Mouse (Mus musculus): ENCODE results near the gene Clec4d. TPM values are rescaled to one million over a fixed set of nuclear protein-coding genes. Genes with fewer than 3 reads are reported as not detected.
"Not testable (repeated sequence)": the region's sequence is repeated elsewhere in the genome, so short reads cannot be mapped to it uniquely, and the experiment has no call there.

Clec4d gene
- polyA plus RNA-seq, 1 experiment from 2014 or later = 0.59 TPM

DNA sequence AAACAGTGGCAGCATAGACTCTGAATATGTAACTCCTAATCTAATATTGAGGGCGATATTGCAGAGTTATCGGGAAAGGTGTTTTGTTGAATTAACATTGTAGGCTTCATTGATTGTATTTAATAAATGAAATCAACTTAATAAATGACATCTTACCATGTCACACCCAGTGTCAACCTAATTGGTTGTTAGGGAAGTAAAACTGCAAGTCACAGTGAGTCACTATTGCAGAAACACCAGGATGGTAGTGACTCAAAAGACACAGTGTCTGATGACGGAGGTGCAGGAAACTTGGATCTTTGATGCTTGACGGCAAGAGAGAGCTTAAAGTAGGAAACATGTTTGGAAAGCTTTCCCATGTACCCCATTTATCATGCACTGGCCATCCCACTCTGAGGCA lies 3.9 kb downstream of the Clec4d start:
- no peaks in the 10 kb centered on the region for H3K9me3 ChIP-seq
- no peaks in the 10 kb centered on the region for H3K27me3 ChIP-seq (replicated peaks)
- no peak overlapping the region for H3K4me3 ChIP-seq (replicated peaks)
- no peak for ATAC-seq (ENCODE audit: insufficient read depth, low FRiP score, low read depth)
- no peak overlapping the region for H3K9ac ChIP-seq
- no peak overlapping the region for H3K27ac ChIP-seq
- H3K4me2 ChIP-seq = no peak overlapping the region
- no peaks in the 10 kb centered on the region for H3K36me3 ChIP-seq
- 82% methylated on average over 4 of the region's 4 CpGs for WGBS
- H3K4me1 ChIP-seq = no peaks in the 10 kb centered on the region

DNA sequence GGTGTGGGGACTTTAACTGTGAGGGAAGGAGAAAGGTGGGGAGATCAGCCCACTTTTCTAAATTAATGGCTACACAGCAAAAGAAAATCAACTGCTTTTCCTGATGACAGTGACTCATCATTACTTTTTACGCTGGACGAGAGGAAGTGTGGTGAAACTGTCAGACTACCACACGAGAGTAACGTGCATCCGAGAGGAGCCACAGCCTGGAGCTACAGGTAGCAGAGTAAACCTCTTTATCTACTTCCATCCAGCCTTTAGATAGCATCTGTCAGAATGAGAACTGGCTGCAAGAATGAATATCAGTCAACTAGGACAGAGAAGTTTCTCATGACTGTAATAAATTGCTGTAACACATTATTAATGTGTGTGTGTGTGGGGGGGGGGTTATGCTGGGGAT lies 5.0 kb downstream of the Clec4d start:
- no peak overlapping the region for H3K4me2 ChIP-seq
- H3K4me3 ChIP-seq (replicated peaks) = no peak overlapping the region
- no peak overlapping the region for H3K27ac ChIP-seq
- no peaks in the 10 kb centered on the region for H3K9me3 ChIP-seq
- WGBS = 58% methylated on average over 5 of the region's 5 CpGs
- H3K36me3 ChIP-seq = no peaks in the 10 kb centered on the region
- no peaks in the 10 kb centered on the region for H3K27me3 ChIP-seq (replicated peaks)
- no peak for ATAC-seq (ENCODE audit: insufficient read depth, low FRiP score, low read depth)
- no peaks in the 10 kb centered on the region for H3K4me1 ChIP-seq
- H3K9ac ChIP-seq = no peak overlapping the region

DNA sequence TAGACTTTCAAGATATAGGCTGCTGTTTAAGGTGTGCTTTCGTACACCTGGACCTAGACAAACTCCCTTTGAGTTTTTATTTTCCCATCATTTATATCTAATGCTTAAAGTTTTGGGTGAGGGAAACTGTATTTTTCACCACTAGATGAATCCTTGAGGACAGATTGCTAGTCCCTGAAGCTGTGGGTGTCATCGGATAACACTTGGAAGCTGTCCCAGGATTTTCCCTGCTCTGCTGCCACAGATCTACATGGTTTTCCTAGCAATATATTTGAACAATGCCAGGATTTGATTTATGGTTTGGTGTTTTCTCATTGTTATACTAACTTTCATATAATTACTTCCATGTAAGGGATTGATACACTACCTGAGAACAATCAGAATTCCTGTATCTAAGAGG lies 17.5 kb downstream of the Clec4d start:
- Histone ChIP-seq H3K4me3 (replicated peaks) (no peak overlapping the region), H3K9me3 (no peaks in the 10 kb centered on the region), H3K27me3 (replicated peaks) (no peaks in the 10 kb centered on the region), H3K9ac (no peak overlapping the region), H3K27ac (no peak overlapping the region), H3K4me1 (no peaks in the 10 kb centered on the region), H3K4me2 (no peak overlapping the region), H3K36me3 (no peaks in the 10 kb centered on the region)
- no peak for ATAC-seq (ENCODE audit: insufficient read depth, low FRiP score, low read depth)
- WGBS = 84% methylated on average over 2 of the region's 2 CpGs

DNA sequence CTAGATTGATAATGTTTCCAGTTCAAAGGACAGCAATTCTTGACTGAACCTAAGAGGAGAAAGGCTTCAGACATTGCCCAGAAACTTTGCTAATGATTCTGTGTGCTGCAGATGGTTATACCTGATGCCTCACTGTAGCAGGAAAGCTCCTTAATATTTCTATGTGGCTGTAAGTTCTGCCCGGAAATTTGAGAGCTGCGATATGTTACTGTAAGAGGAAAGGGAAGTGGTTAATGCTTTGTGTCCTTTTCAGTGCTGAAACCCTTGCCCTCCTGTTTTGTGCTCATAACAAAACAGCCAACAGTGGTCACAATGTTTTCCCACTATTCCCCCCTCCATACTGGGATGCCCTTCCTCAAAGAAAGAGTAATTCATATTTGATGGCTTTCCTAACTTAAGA lies 24.4 kb downstream of the Clec4d start:
- ATAC-seq (ENCODE audit: insufficient read depth, low FRiP score, low read depth) = no peak
- H3K27me3 ChIP-seq (replicated peaks) = no peaks in the 10 kb centered on the region
- no peaks in the 10 kb centered on the region for H3K36me3 ChIP-seq
- WGBS = 83% methylated on average over 2 of the region's 2 CpGs
- no peaks in the 10 kb centered on the region for H3K4me1 ChIP-seq
- H3K4me3 ChIP-seq (replicated peaks) = no peak overlapping the region
- no peaks in the 10 kb centered on the region for H3K9me3 ChIP-seq
- no peak overlapping the region for H3K9ac ChIP-seq
- H3K27ac ChIP-seq = no peak overlapping the region
- no peak overlapping the region for H3K4me2 ChIP-seq

DNA sequence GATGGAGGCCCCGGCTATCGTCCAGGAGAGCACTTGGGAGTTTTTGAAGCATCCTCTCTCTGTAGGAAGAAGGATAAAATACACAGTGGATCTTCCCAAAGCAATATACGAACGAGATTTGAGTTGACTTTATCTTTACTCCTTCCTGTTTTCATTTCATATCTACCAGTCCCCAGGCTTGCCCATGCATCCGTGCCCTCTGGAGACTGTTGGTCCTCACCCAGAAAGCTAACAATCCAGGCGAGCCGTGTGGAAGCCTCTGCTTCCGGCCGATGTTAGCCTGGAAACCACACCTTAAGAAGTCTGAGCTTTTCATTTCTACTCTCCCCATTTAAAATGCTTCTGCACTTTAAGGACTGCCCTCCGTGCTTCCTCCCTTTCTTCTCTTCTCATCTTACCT lies 27.0 kb downstream of the Clec4d start:
- ATAC-seq (ENCODE audit: insufficient read depth, low FRiP score, low read depth) = no peak
- Histone ChIP-seq H3K4me3 (replicated peaks) (no peak overlapping the region), H3K4me1 (no peaks in the 10 kb centered on the region), H3K27me3 (replicated peaks) (no peaks in the 10 kb centered on the region), H3K9ac (no peak overlapping the region), H3K4me2 (no peak overlapping the region), H3K27ac (no peak overlapping the region), H3K36me3 (no peaks in the 10 kb centered on the region), H3K9me3 (no peaks in the 10 kb centered on the region)
- 61% methylated on average over 10 of the region's 10 CpGs for WGBS

DNA sequence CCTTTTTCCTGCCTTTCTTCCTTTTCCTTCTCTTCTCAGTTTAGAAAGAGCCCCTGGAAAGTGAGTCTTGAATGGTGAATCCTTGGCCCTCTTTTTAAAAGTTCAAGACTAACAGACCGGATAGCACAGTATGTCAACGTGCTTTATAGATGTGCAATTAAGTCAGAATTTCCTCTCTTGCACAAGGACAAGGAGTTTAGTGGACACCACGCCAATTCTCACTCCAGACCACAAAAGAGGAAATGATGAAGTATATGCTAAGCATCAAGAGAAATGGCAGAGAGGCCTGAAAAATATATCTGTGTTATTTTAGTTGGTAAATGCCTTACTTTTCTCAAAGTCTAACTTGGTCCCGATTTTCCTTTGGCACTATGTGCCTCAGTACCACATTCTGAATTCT lies 27.8 kb downstream of the Clec4d start, which contains the start of gene Clec4e:
Gene Clec4e, minus strand, starts transcription at position 118 of the 400 bp plus-strand sequence.
- 77% methylated on average over 4 of the region's 4 CpGs for WGBS
- no peak within 1 kb of the TSS for H3K27ac ChIP-seq
- ATAC-seq (ENCODE audit: insufficient read depth, low FRiP score, low read depth) = no peak

DNA sequence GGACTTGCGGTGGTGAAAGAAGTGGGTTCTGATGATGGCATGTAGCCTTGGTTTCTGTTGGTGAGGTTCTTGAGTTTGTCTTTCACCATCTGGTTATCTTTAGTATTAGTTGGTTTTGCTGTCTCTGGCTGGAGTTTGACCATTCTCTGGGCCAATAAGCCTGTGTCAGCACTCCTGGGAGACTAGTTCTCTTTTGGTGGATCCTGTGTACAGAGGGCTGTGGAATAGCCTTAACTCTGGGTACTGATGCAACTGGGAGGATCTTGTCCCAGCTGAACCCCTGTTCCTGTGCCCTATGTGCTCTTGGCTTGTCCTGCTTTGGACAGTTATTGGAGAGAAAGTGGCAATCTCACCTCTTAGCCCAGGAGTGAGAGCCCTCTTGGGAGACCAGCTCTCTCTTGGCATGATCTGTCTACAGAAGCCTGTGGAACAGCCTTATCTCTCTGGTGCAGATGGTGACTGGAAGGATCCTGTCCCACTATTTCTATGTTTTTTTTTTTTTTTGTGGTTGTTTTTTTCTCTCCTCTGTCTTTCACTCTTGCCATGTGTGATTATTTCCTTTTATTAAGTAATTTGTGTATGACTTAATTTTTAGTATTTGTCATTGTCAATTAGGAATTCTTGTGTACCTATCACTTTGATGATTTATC lies 31.0 kb downstream of the Clec4d start:
- peak; percentile 97 for ATAC-seq (ENCODE audit: insufficient read depth, low FRiP score, low read depth)
- Histone ChIP-seq H3K27me3 (replicated peaks) (no peaks in the 10 kb centered on the region), H3K27ac (no peak overlapping the region), H3K4me3 (replicated peaks) (no peak overlapping the region), H3K4me2 (no peak overlapping the region), H3K9me3 (no peaks in the 10 kb centered on the region), H3K36me3 (no peaks in the 10 kb centered on the region), H3K4me1 (no peaks in the 10 kb centered on the region), H3K9ac (no peak overlapping the region)
- 100% methylated on average over 1 of the region's 1 CpGs for WGBS

More for the DNA sequence above, 27.8 kb downstream of the Clec4d start, which contains the start of gene Clec4e:
- Histone ChIP-seq H3K4me1 (no peaks in the 10 kb centered on the region), H3K9ac (no peak within 1 kb of the TSS), H3K4me3 (replicated peaks) (no peak within 1 kb of the TSS), H3K4me2 (no peak within 1 kb of the TSS), H3K27me3 (replicated peaks) (no peaks in the 10 kb centered on the region), H3K36me3 (no peaks in the 10 kb centered on the region), H3K9me3 (no peaks in the 10 kb centered on the region)

DNA sequence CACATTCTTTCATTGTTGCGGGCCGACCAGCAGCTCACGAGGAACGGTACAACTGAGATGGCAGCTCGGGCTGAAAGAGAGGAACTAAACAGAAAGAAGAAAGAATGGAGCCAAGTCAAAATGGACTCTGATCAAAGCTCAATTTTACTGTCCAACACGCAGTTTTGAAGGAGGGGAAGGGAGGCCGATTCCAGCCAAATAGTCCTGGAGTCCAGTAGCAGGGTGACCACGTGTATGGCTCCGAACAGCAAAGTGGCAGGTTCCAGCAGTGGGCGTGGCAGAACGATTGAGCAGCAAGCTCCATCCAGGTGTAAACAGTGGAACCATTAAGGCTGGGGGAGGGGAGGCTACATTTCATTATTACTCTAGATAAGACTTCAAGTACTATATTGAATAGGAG lies 31.6 kb downstream of the Clec4d start:
- H3K27me3 ChIP-seq (replicated peaks); ATAC-seq (ENCODE audit: insufficient read depth, low FRiP score, low read depth); H3K9ac ChIP-seq; H3K4me2 ChIP-seq; H3K4me1 ChIP-seq; H3K27ac ChIP-seq; H3K36me3 ChIP-seq; H3K9me3 ChIP-seq; H3K4me3 ChIP-seq (replicated peaks): not testable (repeated sequence)
- WGBS = 86% methylated on average over 11 of the region's 11 CpGs

DNA sequence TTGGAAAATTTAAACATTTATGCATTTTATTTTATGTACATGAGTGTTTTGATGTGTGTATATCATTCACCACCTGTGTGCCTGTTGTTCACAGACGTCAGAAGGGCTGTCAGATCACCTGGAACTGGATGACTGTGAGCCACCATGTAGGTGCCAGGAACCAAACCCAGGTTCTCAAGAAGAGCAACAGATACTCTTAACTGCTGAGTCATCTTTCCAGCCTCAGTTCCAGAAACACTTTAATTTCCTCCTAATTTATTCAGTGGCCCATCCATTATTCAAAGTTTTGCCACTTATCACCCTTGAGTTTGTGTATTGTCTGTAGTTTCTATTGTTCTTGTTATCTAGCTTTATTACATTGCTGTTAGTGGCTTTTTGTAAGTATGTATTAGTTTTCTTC lies 34.8 kb downstream of the Clec4d start:
- ATAC-seq (ENCODE audit: insufficient read depth, low FRiP score, low read depth) = no peak
- Histone ChIP-seq H3K27me3 (replicated peaks) (no peaks in the 10 kb centered on the region), H3K36me3 (no peaks in the 10 kb centered on the region), H3K9me3 (no peaks in the 10 kb centered on the region), H3K4me2 (no peak overlapping the region), H3K4me3 (replicated peaks) (no peak overlapping the region), H3K27ac (no peak overlapping the region), H3K9ac (no peak overlapping the region), H3K4me1 (no peaks in the 10 kb centered on the region)
- WGBS = 63% methylated on average over 1 of the region's 1 CpGs

DNA sequence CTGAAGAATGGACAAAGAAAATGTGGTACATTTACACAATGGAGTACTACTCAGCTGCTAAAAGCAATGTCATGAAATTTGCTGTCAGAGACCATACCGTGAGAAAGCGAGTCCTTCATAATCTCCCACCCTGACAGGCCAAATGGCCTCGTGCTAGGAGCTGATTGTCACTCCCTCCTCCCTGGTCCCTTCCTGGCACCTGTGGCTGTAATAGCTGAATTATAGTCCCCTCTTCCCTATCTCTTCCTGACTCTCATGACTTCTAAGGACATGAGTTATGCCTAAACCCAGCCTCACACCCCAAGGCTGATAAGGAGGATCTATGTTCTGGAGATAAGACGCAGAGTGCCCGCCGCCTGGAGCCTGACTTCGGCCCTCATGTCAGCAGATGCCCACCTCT lies 44.4 kb downstream of the Clec4d start:
- H3K4me3 ChIP-seq (replicated peaks); H3K27ac ChIP-seq; H3K27me3 ChIP-seq (replicated peaks); H3K36me3 ChIP-seq; H3K9ac ChIP-seq; ATAC-seq (ENCODE audit: insufficient read depth, low FRiP score, low read depth); H3K9me3 ChIP-seq; H3K4me1 ChIP-seq; H3K4me2 ChIP-seq: not testable (repeated sequence)
- WGBS = 77% methylated on average over 7 of the region's 7 CpGs

DNA sequence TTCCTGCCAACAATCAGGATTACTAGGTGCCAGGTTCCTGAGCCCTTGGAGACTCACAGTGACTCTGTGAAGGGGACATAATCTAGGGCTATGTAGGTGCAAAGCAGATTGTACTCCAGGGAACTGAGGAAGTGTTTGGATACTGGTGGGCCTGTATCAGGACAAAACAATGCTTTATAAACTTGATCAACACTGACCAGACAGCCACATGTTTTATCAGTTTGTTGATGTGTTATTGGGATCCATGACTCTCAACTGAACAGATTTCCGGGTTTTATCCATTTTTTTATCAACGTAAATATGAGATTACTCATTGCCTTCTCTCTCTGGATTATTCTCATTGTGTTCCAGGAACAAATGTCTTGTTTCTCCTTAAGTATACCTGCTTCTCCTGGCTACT lies 46.1 kb downstream of the Clec4d start, which contains the start of gene Vmn2r19:
Gene Vmn2r19, plus strand, starts transcription at position 301 of the 400 bp plus-strand sequence.
- Histone ChIP-seq H3K27me3 (replicated peaks) (no peaks in the 10 kb centered on the region), H3K9me3 (no peaks in the 10 kb centered on the region), H3K4me1 (no peaks in the 10 kb centered on the region), H3K36me3 (no peaks in the 10 kb centered on the region), H3K4me2 (no peak within 1 kb of the TSS), H3K9ac (no peak within 1 kb of the TSS), H3K27ac (no peak within 1 kb of the TSS), H3K4me3 (replicated peaks) (no peak within 1 kb of the TSS)
- WGBS = 85% methylated on average over 2 of the region's 2 CpGs
- no peak for ATAC-seq (ENCODE audit: insufficient read depth, low FRiP score, low read depth)
